Mouse (Mus musculus) hindbrain, embryonic 11.5 days (tissue): ENCODE results near the gene Stim2. TPM values are rescaled to one million over a fixed set of nuclear protein-coding genes. Genes with fewer than 3 reads are reported as not detected.
A peak's percentile ranks its signal among the peaks of the same experiment; 100 is the strongest.

Experiments used
- ATAC-seq: fragments of 200-750 bp; cut with Nextera tagmentation; 2 replicates; pipeline ENCODE4 v1.8.0; 2017; ENCODE audit warnings: mild to moderate bottlenecking, moderate TSS enrichment, moderate library complexity; ENCODE audit not compliant: low FRiP score
- DNase-seq: peaks from one replicate; pipeline ENCODE4 v3.0.0-alpha.2; 2015; ENCODE audit warnings: low spot score
- H3K27ac ChIP-seq: fragments of 300-500 bp; sonication (generic); 2 replicates; pipeline ENCODE4 v1.5.1; 2014; ENCODE audit warnings: mild to moderate bottlenecking, low read depth, low read length
- H3K27me3 ChIP-seq: fragments of 300-500 bp; sonication (generic); 2 replicates; pipeline ENCODE4 v1.6.1; 2014; ENCODE audit warnings: mild to moderate bottlenecking, low read length, moderate library complexity, mixed read lengths; ENCODE audit not compliant: control insufficient read depth, insufficient read depth
- H3K36me3 ChIP-seq: fragments of 300-500 bp; sonication (generic); 2 replicates; pipeline ENCODE4 v1.6.1; 2014; ENCODE audit warnings: mild to moderate bottlenecking, low read length, moderate library complexity, mixed read lengths; ENCODE audit not compliant: control insufficient read depth, insufficient read depth
- H3K4me1 ChIP-seq: fragments of 300-500 bp; sonication (generic); replicated peaks from 2 replicates; pipeline ENCODE4 v1.6.1; 2014; ENCODE audit warnings: low read length, mixed read lengths; ENCODE audit not compliant: control insufficient read depth, insufficient read depth
- H3K4me2 ChIP-seq: fragments of 300-500 bp; sonication (generic); replicated peaks from 2 replicates; pipeline ENCODE4 v1.6.1; 2014; ENCODE audit warnings: mild to moderate bottlenecking, low read depth, low read length
- H3K4me3 ChIP-seq: fragments of 300-500 bp; sonication (generic); 2 replicates; pipeline ENCODE4 v1.5.1; 2014; ENCODE audit warnings: low read depth, low read length
- H3K9ac ChIP-seq: fragments of 300-500 bp; sonication (generic); 2 replicates; pipeline ENCODE4 v1.6.1; 2014; ENCODE audit warnings: low read depth, low read length
- H3K9me3 ChIP-seq: fragments of 300-500 bp; sonication (generic); 2 replicates; pipeline ENCODE4 v1.6.1; 2016; ENCODE audit warnings: low read length; ENCODE audit not compliant: control insufficient read depth
- WGBS: fragments of 180-500 bp; shearing (Covaris S2); extraction: QIAGEN DNeasy Blood & Tissue Kit; methylation state at CpG from one replicate; pipeline ENCODE4 v1.1.7; 2014; 5-methylcytosine and 5-hydroxymethylcytosine counted together
- polyA plus RNA-seq: library from polyadenylated mRNA; unstranded; fragments of >200 nt; fragmentation: Nextera tagmentation; extraction: Ambion mirVana; gene quantifications from 2 replicates; pipeline ENCODE4 v1.2.1, GENCODE M21; 2014

The Stim2 gene
- 18.5 and 26.8 TPM in 2 replicates for polyA plus RNA-seq

GRCm38 (mm10) chr5:53998146-53998742 is at the start of gene Stim2:
Stim2 (plus strand) TSS chr5:53998499.
- peak; percentile 99 for DNase-seq
- Histone ChIP-seq H3K4me2 (peak within 1 kb of the TSS; percentile 75), H3K27ac (peak within 1 kb of the TSS; percentile 87)

DNA sequence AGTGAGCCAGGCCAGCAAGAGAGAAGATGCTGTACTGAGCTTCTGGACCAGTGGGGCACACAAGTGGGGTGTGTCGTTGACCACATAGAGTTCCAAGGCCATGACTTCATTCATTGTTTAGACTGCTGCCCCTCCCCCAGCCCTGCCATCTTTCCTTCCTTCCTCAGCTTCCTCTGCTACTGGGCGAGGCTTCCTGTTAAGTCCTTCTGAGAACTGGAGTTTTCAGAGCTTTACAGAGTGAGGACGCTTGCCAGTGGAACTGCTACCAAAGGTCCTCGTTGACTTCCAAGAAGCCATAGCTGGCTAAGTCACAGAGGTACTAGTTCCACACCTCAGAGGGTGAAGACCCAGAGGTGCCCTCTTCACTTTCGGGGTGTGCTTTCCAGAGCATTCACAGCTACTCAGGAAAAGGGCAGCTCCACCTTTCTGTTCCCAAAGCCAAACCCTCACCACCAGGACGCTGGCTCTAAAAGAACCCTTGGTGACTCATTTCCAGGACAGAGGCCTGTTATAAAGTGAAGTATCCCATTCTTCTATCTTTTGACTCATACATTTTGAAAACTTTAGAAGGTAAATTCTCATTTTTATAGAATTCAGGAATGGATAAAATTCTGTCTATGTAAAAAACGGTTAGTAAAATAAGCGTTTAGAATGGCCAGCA is 49.6 kb upstream of the Stim2 start:
- Histone ChIP-seq H3K4me2 (no peak overlapping the region), H3K9me3 (no peaks in the 10 kb centered on the region), H3K4me1 (no peaks in the 10 kb centered on the region), H3K27me3 (no peaks in the 10 kb centered on the region; the same call in 1 of the 2 replicates), H3K9ac (no peak overlapping the region), H3K27ac (no peak overlapping the region), H3K4me3 (no peak overlapping the region), H3K36me3 (no peaks in the 10 kb centered on the region)
- 85% methylated on average over 8 of the region's 8 CpGs for whole genome bisulfite sequencing
- DNase-seq (no peak), ATAC-seq (no peak)

More at GRCm38 (mm10) chr5:53998146-53998742, at the start of gene Stim2:
- Histone ChIP-seq H3K27me3 (no peaks in the 10 kb centered on the region), H3K4me3 (peak within 1 kb of the TSS; percentile 78), H3K9ac (peak within 1 kb of the TSS; percentile 87), H3K36me3 (no peaks in the 10 kb centered on the region), H3K9me3 (no peaks in the 10 kb centered on the region), H3K4me1 (no peaks in the 10 kb centered on the region)
- WGBS: under 1% methylated on average over 38 of the region's 71 CpGs
- ATAC-seq: peak; percentile 96

DNA sequence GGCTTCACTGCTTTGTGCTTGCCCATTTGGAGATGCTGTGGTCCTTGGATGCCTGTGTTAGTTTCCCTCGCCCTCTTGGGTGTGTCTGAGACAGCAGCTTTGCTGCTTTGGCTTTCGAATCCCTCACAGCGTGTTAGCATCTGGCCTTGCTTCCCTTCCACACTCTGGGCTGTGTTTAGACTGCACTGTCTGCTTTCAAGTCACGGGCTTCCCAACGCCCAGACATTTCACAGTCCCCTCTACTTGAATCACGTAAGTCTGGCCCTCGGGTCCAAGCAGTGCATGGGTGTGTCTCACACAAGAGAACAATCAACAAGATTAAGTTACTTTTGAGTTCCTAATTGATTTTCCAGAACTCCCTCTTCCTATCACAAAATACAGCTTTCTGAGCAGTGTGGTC is 48.1 kb upstream of the Stim2 start:
- WGBS: 63% methylated on average over 7 of the region's 7 CpGs
- Histone ChIP-seq H3K4me1 (no peaks in the 10 kb centered on the region), H3K9me3 (no peaks in the 10 kb centered on the region), H3K36me3 (no peaks in the 10 kb centered on the region), H3K27me3 (no peaks in the 10 kb centered on the region; the same call in 1 of the 2 replicates), H3K4me3 (no peak overlapping the region), H3K9ac (no peak overlapping the region), H3K4me2 (no peak overlapping the region), H3K27ac (no peak overlapping the region)
- no peak for DNase-seq
- no peak for ATAC-seq

DNA sequence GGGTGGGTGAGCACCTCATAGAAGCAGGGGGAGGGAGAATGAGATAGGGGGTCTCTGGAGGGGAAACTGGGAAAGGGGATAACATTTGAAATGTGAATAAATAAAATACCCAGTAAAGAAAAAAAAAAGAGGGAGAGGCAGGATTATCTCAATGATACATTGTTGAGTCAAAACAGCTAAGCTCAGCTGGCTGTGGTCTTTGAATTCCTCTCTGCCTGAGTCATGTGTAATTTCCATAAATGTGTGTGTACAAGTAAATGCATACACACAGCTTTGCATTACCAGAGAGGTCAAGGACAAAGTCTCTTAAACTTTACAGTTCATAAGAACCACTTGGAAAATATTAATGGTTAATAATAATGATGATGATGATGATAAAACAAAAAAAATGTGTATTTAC is 45.1 kb upstream of the Stim2 start:
- Histone ChIP-seq H3K4me2 (no peak overlapping the region), H3K36me3 (no peaks in the 10 kb centered on the region), H3K27ac (no peak overlapping the region), H3K4me1 (no peaks in the 10 kb centered on the region), H3K27me3 (no peaks in the 10 kb centered on the region), H3K9me3 (no peaks in the 10 kb centered on the region), H3K4me3 (no peak overlapping the region), H3K9ac (no peak overlapping the region)
- ATAC-seq: no peak
- DNase-seq: no peak

GRCm38 (mm10) chr5:53953797-53954196 is 44.5 kb upstream of the Stim2 start:
- H3K4me2 ChIP-seq: no peak overlapping the region
- no peak for DNase-seq
- WGBS: 87% methylated on average over 2 of the region's 2 CpGs
- no peak overlapping the region for H3K4me3 ChIP-seq
- ATAC-seq: no peak
- H3K9me3 ChIP-seq: no peaks in the 10 kb centered on the region
- no peaks in the 10 kb centered on the region for H3K27me3 ChIP-seq
- no peaks in the 10 kb centered on the region for H3K4me1 ChIP-seq
- H3K36me3 ChIP-seq: no peaks in the 10 kb centered on the region
- no peak overlapping the region for H3K27ac ChIP-seq
- no peak overlapping the region for H3K9ac ChIP-seq

GRCm38 (mm10) chr5:53955966-53956365 is 42.3 kb upstream of the Stim2 start:
- Histone ChIP-seq H3K4me2 (no peak overlapping the region), H3K9me3 (no peaks in the 10 kb centered on the region), H3K27me3 (no peaks in the 10 kb centered on the region), H3K9ac (no peak overlapping the region), H3K4me3 (no peak overlapping the region), H3K4me1 (no peaks in the 10 kb centered on the region), H3K27ac (no peak overlapping the region), H3K36me3 (no peaks in the 10 kb centered on the region)
- ATAC-seq (no peak), DNase-seq (no peak)
- 80% methylated on average over 2 of the region's 2 CpGs for WGBS

DNA sequence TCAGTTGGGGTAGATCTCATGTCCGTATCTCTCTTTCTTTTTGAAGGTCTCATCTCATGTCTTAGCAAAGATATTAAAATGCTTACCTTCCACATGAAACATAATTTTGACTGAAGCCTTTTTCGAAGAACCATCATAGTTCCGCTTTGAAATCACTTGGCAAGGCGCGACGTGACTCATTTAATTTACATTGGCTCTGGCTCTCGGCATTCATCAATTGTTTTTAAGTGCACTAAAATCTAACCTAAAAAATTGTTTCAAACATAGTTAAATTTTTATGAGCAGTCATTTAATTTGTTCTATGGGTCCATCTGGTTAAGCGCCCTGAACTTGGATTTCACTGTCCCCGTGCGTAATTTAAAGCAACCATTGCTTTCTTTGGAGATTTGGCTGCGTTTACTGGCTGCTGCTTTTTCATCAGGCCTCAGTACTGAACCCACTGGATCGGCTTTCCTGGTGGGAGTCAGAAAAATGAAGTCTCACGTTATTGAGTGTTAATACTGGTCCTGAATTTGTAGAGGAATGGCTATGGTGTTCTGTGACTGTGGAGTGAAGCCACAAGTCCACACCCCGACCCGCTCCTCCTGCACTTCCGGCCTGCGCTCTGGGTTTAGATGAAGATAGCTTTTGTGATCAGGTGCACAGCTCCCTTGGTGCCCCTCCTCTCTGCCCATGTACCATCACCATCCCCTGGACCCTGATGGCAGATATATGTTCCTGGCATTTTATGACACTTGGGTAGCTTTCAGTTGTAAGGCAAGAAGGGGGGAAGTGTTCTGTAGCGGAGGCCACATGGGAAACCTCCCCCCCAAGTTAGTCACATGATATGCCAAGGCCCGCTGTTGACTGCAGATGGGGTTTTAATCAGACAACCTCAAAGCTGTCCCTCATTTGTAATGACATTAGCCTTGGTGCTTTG is 41.6 kb upstream of the Stim2 start:
- Histone ChIP-seq H3K27ac (no peak overlapping the region), H3K36me3 (no peaks in the 10 kb centered on the region), H3K9ac (no peak overlapping the region), H3K9me3 (no peaks in the 10 kb centered on the region), H3K4me2 (no peak overlapping the region), H3K4me3 (no peak overlapping the region), H3K4me1 (no peaks in the 10 kb centered on the region), H3K27me3 (no peaks in the 10 kb centered on the region)
- 91% methylated on average over 19 of the region's 19 CpGs for WGBS
- ATAC-seq (no peak), DNase-seq (no peak)

GRCm38 (mm10) chr5:53957348-53957747 is 41.0 kb upstream of the Stim2 start:
- Histone ChIP-seq H3K9me3 (no peaks in the 10 kb centered on the region), H3K27ac (no peak overlapping the region), H3K4me1 (no peaks in the 10 kb centered on the region), H3K9ac (no peak overlapping the region), H3K27me3 (no peaks in the 10 kb centered on the region), H3K4me2 (no peak overlapping the region), H3K36me3 (no peaks in the 10 kb centered on the region), H3K4me3 (no peak overlapping the region)
- WGBS: 75% methylated on average over 6 of the region's 6 CpGs
- ATAC-seq (no peak), DNase-seq (no peak)
